ENCODE assay signal across 10 mouse cellular contexts in genomic region chr6:114087106-114087505, GRCm38 (mm10). TPM values are rescaled to one million over a fixed set of nuclear protein-coding genes. Genes with fewer than 3 reads are reported as not detected.
DNase-seq lines count a peak whose midpoint lies in the region; ATAC-seq and TF ChIP-seq lines count a peak whose summit lies in the region.
"Had no signal": no experiment of that assay in that cellular context is flagged by ENCODE, and none has a peak within 500 bp of the region (broad histone marks: within the 10 kb centered on the region; RNA-seq: fewer than 3 reads in every experiment).

No protein-coding gene starts in this region.

- no peak for TF ChIP-seq POLR2A in lung, adult 2 months (IDR thresholded peaks at IDR 0.05; ENCODE audit: borderline replicate concordance, extremely low read depth, low read depth, low read length)

- ATAC-seq in lung, embryonic 14.5 days (ENCODE audit: insufficient read depth) = no peak

- no peaks in the 10 kb centered on the region for H3K27me3 ChIP-seq in lung, embryonic 14.5 days (ENCODE audit: insufficient read depth, low read length)

- no peak overlapping the region for H3K4me3 ChIP-seq in lung, embryonic 14.5 days (ENCODE audit: low read depth, low read length)
- no peak overlapping the region for H3K4me3 ChIP-seq in lung, adult 2 months (replicated peaks; ENCODE audit: extremely low read depth, low read depth, low read length)

- no peak overlapping the region for H3K4me2 ChIP-seq in lung, embryonic 14.5 days

- no peaks in the 10 kb centered on the region for H3K4me1 ChIP-seq in lung, embryonic 14.5 days (ENCODE audit: insufficient read depth)
- H3K4me1 ChIP-seq in lung, adult 2 months (ENCODE audit: control insufficient read depth, insufficient read depth, low read length) = no peaks in the 10 kb centered on the region

- H3K9me3 ChIP-seq in lung, embryonic 14.5 days (ENCODE audit: low read depth, low read length) = no peaks in the 10 kb centered on the region

- peak; percentile 84 for DNase-seq in lung, embryonic 14.5 days
- no peak for DNase-seq in lung, adult 2 months
- DNase-seq in WW6 (ENCODE audit: low read depth, low spot score) = peak; percentile 47
- DNase-seq in embryo, embryonic 10 days (ENCODE audit: low spot score) = peak; percentile 62
- DNase-seq in lung, postnatal 10 days = peak; percentile 15
- no peak for DNase-seq in layer of hippocampus, postnatal 14 days (ENCODE audit: low spot score in 2 of 2)
- no peak for DNase-seq in cerebellum, adult 8-10 months
- no peak for DNase-seq in right cerebral cortex, postnatal 10 days (ENCODE audit: low spot score in 2 of 2)

- H3K36me3 ChIP-seq in lung, embryonic 14.5 days (ENCODE audit: insufficient read depth) = no peaks in the 10 kb centered on the region

- 17% methylated on average over 7 of the region's 7 CpGs for WGBS in lung, embryonic 14.5 days
- 19% methylated on average over 7 of the region's 7 CpGs for WGBS in lung, adult 2 months

- no peak for TF ChIP-seq CTCF in lung, embryonic 14.5 days (IDR thresholded peaks at IDR 0.05; ENCODE audit: low read depth)
- TF ChIP-seq CTCF in lung, adult 2 months (IDR thresholded peaks at IDR 0.05; ENCODE audit: insufficient read depth, low read length) = no peak

- no peak overlapping the region for H3K27ac ChIP-seq in lung, embryonic 14.5 days (ENCODE audit: low read depth)
- H3K27ac ChIP-seq: macrophage had no signal

- no peak overlapping the region for H3K9ac ChIP-seq in lung, embryonic 14.5 days

RNA-seq across cellular contexts. Expression of gene Slc6a11, which starts 43.9 kb away (rescaled TPM):
- 0.07 TPM in 1 of 2 replicates, not detected in the other for polyA plus RNA-seq in lung, embryonic 14.5 days (2014; fragmentation: Nextera tagmentation; extraction: Ambion mirVana)
- 0.02 TPM in 1 of 2 replicates, not detected in the other for polyA plus RNA-seq in lung, adult 2 months (2012; rRNA removed)
- total RNA-seq in layer of hippocampus, postnatal 14 days (2021) = 100 to 1,000 TPM; 133 to 148 TPM
- polyA plus RNA-seq: heart, embryonic 14.5 days; macrophage had no signal

RNA-seq across cellular contexts. Expression of gene Atp2b2, which starts 44.7 kb away (rescaled TPM):
- 0.09 and 0.19 TPM in 2 replicates for polyA plus RNA-seq in lung, embryonic 14.5 days (2014; fragmentation: Nextera tagmentation; extraction: Ambion mirVana)
- polyA plus RNA-seq in lung, adult 2 months (2012; rRNA removed) = 1.6 and 2.8 TPM in 2 replicates
- total RNA-seq in layer of hippocampus, postnatal 14 days (2021) = 100 to 1,000 TPM; 310 to 322 TPM
- polyA plus RNA-seq: macrophage had no signal

Comparison
In these comparisons a context has a peak if more than half of its experiments do, and no peak if none do; other contexts are left out.
1. DNase-seq: peak in lung, embryonic 14.5 days (single experiment), WW6 (single experiment), embryo, embryonic 10 days (single experiment) and lung, postnatal 10 days (single experiment); none in lung, adult 2 months (single experiment), layer of hippocampus, postnatal 14 days (0 of 2), cerebellum, adult 8-10 months (single experiment) and right cerebral cortex, postnatal 10 days (0 of 2).